Mouse (Mus musculus) gastrocnemius, adult 18-20 months (tissue): ENCODE results near the gene Dars2. TPM values are rescaled to one million over a fixed set of nuclear protein-coding genes. Genes with fewer than 3 reads are reported as not detected.

Experiments
- DNase-seq: peaks from one replicate; pipeline ENCODE4 v3.0.0; 2021; ENCODE audit warnings: low spot score
- long read RNA-seq, 2 experiments: library from polyadenylated mRNA; stranded (forward); transcript quantifications; one replicate each; pipeline ENCODE4 v2.0.0; 2021
- total RNA-seq, 2 experiments: library from RNA; stranded (reverse); gene quantifications; 2 replicates each; pipeline ENCODE4 v1.2.3; 2021

The Dars2 gene
- total RNA-seq: 10 to 100 TPM; 12.3 to 14.5 TPM
- long read RNA-seq, experiment 1, transcript Dars2-201 (17 exons, 3,619 nt): major isoform, 26 of 32 reads
- long read RNA-seq, experiment 1, partial matches to known transcripts: 1 of 32 reads
- long read RNA-seq, experiment 1, other reads (novel, unspliced or antisense): 5 of 32 reads
- long read RNA-seq, experiment 2, transcript Dars2-201 (17 exons, 3,619 nt): major isoform, 24 of 35 reads
- long read RNA-seq, experiment 2, partial matches to known transcripts: 2 of 35 reads
- long read RNA-seq, experiment 2, other reads (novel, unspliced or antisense): 9 of 35 reads

GRCm38 (mm10) chr1:161070352-161071271 lies at the start of gene Dars2, which contains the start of gene Cenpl:
Gene Dars2, minus strand, starts transcription at chr1:161070658.
Gene Cenpl, plus strand, starts transcription at chr1:161070713.
- DNase-seq: peak; percentile 97

DNA sequence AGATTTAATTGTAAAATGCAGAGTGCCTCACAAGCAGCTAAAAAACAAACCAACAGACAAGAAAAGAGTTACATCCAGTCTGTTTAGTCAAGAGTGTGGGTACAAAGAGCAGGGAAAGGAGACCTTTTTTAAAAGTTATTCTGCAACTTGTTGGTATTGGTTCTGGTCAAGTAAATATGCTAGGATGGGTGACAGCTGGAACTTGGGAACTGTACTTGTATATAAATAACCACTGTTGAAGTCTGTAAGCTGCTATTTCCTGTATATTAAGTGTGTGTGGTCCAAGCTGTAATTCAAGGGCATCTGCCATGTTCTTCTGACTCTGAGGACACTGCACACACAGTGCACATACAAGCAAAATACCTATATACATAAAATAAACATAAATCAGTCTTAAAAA lies 44.1 kb upstream of the Dars2 start:
- no peak for DNase-seq

GRCm38 (mm10) chr1:161109216-161109615 lies 38.8 kb upstream of the Dars2 start:
- DNase-seq: no peak

- DNase-seq: no peak
These were observed 33.4 kb upstream of the Dars2 start for GRCm38 (mm10) chr1:161103842-161104241.

DNA sequence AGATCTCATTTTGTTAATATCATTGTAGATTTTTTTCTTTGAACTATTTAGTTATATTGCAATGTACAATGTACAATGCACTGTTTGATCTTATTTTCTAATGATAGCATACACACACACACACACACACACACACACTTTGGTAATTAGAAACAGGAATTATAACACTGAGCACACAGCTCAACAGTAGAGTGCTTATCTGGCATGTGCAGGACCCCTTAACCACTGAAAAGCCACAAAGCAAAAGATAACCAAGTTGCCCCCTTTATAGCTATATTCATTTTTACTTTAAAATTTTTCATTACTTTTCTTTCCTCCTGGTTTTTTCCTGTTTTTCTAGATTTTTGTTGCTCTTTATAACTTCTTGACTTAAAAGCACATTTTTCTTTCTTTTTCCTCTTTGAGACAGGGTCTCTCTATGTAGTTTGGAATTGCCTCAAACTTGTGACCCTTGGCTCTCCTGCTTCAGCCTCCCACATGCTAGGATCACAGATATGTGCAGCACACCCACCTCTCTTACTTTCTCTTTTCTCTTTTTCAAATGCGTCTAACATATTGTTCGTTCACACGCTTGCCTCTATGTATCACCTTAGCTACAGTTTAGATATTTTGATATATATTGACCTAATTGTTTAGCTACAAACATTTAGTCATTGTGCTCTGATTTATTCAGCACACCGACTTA lies 29.4 kb upstream of the Dars2 start:
- no peak for DNase-seq

- DNase-seq: no peak
These were observed 6.8 kb upstream of the Dars2 start for GRCm38 (mm10) chr1:161077243-161077642.

DNA sequence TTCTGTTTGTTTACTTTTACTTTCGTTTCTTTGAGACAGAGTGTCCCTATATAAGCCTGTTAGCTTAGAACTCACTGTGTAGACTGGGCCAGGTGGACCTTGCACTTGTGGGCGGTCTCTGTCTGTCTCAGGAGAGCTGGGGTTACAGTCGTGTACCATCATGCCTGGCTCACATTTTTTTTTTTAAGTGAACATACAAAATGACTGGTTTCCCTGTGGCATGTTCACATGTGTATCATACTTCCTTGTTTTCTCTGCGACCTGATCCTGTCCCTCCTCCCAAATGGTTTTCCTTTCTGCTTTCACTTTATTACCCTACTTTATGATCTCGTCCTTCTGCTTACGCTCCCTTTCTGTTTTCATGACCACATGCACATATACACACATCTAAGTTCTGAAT lies 5.8 kb upstream of the Dars2 start:
- DNase-seq: no peak

GRCm38 (mm10) chr1:161071272-161071620 lies 788 bp upstream of the Dars2 start:
- no peak for DNase-seq

DNA sequence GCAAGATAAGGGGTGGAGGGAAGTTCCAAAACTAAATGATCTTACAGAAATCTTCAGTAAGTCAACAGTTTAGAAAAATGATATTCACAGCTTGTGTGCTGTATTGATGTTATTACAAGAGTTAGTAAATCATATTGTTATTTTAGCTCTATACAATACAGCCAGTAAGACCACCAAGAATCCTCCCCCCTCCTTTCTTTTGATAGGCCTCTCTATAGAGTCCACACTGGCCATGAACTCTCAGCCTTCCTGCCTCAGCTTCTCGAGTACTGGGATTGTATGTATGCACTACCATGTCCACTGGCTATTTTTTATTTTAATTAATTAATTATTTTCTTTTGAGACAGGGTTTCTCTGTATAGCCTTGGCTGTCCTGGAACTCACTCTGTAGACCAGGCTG lies 7.1 kb downstream of the Dars2 start:
- DNase-seq: no peak

DNA sequence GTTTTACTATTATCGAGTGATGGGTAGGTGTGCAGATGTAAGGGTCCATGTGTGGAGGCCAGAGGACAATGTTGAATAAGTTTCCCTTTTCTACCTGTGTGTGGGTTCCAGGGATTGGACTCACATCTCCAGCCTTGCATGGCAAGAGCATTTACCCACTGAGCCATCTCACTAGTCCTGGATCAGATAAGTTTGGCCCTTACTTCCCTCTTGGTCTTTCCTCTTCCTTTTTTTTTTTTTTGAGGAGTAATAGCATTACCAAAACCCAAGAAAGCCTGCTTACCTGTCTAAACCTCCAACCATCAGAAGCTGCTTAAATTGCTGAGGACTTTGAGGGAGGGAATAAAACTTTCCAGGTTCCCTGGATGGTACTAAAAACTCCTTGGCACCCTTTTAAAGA lies 13.3 kb downstream of the Dars2 start:
- no peak for DNase-seq

DNA sequence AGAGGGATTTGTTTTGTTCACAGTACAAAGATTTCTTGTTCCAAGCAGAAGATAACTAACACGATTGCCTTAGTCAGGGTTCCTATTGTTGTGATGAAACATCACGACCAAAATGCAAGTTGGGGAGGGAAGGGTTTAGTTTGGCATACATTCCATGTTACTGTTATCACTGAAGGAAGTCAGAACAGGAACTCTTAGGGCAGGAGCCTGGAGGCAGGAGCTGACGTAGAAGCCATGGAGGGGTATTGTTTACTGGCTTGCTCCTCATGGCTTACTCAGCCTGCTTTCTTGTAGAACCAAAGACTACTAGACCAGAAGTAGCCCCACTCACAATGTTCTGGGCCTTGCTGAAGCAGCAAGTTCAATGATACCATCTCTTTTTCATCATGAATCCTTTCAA lies 23.5 kb downstream of the Dars2 start:
- no peak for DNase-seq

- DNase-seq: no peak
These were observed 29.0 kb downstream of the Dars2 start for GRCm38 (mm10) chr1:161041261-161042020.

- no peak for DNase-seq
These were observed 29.6 kb downstream of the Dars2 start for GRCm38 (mm10) chr1:161040855-161041254.

DNA sequence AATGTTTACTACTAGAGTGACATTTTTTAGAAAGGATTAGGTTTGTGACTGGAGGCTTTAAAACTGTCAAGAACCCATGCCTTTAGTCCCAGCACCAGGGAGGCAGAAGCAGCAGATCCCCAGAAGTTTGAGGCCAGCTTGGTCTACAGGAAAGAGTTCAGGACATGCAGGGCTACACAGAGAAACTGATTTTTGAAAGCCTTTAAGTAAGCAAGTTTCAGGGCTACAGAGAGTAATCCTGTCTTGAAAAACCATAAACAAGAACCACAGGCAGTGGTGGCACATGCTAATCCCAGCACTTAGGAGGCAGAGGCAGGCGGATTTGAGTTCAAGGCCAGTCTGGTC lies 30.1 kb downstream of the Dars2 start:
- DNase-seq: no peak

DNA sequence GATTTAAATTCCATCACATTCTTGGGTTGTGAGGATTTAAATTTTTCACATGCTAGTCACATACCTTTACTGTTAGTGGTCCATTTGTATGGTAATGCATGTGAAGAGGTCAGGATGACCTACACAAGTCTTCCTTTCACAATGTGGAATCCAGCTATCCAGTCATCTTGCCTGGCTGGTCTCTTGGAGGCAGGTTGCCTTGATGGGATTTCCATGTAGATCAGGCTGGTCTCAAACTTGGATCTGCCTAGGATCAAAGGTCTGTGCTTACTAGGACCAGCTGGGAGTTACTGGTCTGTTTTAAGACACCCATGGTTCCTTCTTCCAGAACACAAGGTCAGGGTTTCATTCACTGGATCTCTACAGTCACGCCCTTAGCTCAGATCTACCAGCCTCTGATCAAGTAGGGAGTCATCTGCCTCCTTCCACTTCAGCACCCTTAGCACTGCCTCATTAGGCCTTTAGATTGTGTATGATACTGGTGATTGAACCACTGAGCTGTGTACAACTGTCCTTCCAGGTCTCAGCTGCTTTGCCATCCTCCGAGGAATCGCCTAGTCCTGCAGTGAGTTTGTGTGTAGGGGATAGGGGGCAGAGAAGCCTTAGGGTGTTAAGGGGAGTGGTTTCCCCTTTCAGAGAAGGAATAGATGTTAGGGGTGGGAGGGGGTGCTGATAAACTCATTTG lies 30.6 kb downstream of the Dars2 start:
- no peak for DNase-seq

- DNase-seq: no peak
These were observed 31.3 kb downstream of the Dars2 start for GRCm38 (mm10) chr1:161038968-161039721.

GRCm38 (mm10) chr1:161038004-161038403 lies 32.5 kb downstream of the Dars2 start:
- no peak for DNase-seq

DNA sequence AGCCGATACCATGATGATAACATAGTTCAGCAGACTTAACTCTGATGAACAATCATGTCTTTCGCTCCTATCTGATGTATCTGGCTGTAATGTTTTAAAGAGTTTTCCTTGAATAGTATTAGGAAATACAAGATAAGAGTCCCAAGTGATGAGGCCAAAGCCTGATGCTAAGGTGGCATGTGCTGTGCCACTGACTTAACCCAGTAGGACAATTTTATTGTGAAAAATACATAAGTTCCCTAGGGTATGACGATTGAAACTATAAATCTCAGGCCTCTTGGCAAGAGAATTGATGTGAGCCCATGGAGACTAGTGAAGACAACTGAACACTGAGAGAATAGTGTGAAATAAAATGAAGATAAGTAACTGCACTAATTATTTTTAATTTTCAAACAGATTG lies 32.9 kb downstream of the Dars2 start:
- DNase-seq: no peak

- no peak for DNase-seq
These were observed 33.4 kb downstream of the Dars2 start for GRCm38 (mm10) chr1:161037026-161037425.

GRCm38 (mm10) chr1:161036411-161036841 lies 34.0 kb downstream of the Dars2 start:
- no peak for DNase-seq
